Mouse (Mus musculus): ENCODE results near the gene Fan1. TPM values are rescaled to one million over a fixed set of nuclear protein-coding genes. Genes with fewer than 3 reads are reported as not detected.

Fan1 gene
- 1 to 10 TPM; 3.2 to 3.4 TPM for total RNA-seq (2023)

GRCm38 (mm10) chr7:64373830-64374562 lies at the start of gene Fan1:
Fan1 (minus strand) TSS chr7:64374095.

GRCm38 (mm10) chr7:64392122-64392818 lies 18.4 kb upstream of the Fan1 start, which contains the start of the genes Mphosph10 and Mcee:
Mphosph10 (minus strand) TSS chr7:64392268.
Mcee (plus strand) TSS chr7:64392607.

Other genes starting within 250 kb of the Fan1 start
- gene Trpm1, start 220.3 kb downstream of the Fan1 start, total RNA-seq (2023): not detected
- 10 to 100 TPM; 10.0 to 10.4 TPM for gene Mtmr10, start 86.4 kb downstream of the Fan1 start, total RNA-seq (2023)
- 10 to 100 TPM; 22.3 to 27.5 TPM for gene Mphosph10, start 18.2 kb upstream of the Fan1 start, total RNA-seq (2023)
- gene Mcee, start 18.5 kb upstream of the Fan1 start, total RNA-seq (2023): 10 to 100 TPM; 35.0 to 39.8 TPM
- not detected for gene Apba2, start 127.6 kb upstream of the Fan1 start, total RNA-seq (2023)

Measured in neutrophil, adult 83 days (primary cell).